Mouse (Mus musculus): ENCODE measurements at regions not wholly inside any gene's neighbourhood (a gene's known extent, or its start where the extent isn't known, plus 50 kb on each side); places are given as distances from the start of the nearest gene placed in this dataset.

DNA sequence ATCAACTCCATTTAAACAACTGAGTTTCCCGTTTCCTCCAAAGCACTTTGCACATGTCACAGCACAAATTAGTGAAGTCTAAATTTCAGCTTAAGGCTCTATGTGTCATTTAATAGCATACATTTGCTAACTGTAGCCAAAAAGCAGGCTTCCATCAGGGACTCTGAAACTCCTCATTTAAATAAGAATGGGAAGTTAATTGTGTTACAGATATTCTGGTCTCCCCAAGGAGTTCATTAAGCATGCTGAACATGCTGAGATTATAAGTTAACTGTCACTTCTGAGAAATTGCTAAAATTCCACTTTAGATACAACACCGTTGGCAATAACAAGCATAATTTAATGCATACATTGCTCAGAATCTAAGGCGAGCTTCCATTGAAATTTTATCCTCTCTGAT, 1863.3 kb upstream of the Pcdh20 start:
- TF ChIP-seq USF1 (IDR thresholded peaks at IDR 0.05; ENCODE audit: low read depth, low read length) = no peak
- no peak for TF ChIP-seq ETS1 (IDR thresholded peaks at IDR 0.05; ENCODE audit: low read depth, low read length)
- TF ChIP-seq CTCF (IDR thresholded peaks at IDR 0.05 in 2 of 3, conservative IDR thresholded peaks at IDR 0.05 in 1 of 3; ENCODE audit: control insufficient read depth in 1 of 3, insufficient read depth in 1 of 3, low read depth in 2 of 3, low read length in 3 of 3, poor library complexity in 1 of 3, severe bottlenecking in 1 of 3) = no peak
- TF ChIP-seq MYC (IDR thresholded peaks at IDR 0.05; ENCODE audit: low read depth, low read length) = no peak
